Mouse (Mus musculus): Measurements from ENCODE around the gene Tbck. TPM values are rescaled to one million over a fixed set of nuclear protein-coding genes. Genes with fewer than 3 reads are reported as not detected.

Gene Tbck
- polyA plus RNA-seq, 1 experiment, result 8.4 TPM

- Histone ChIP-seq H3K27ac (ENCODE audit: insufficient read depth, low read depth, low read length) (no peak overlapping the region), H3K27me3 (replicated peaks; ENCODE audit: control insufficient read depth, insufficient read depth, low read length) (no peaks in the 10 kb centered on the region), H3K4me1 (ENCODE audit: control insufficient read depth, insufficient read depth, low read length) (peaks cover 2% of the 10 kb centered on the region; the same call in 1 of the 2 replicates), H3K4me3 (ENCODE audit: insufficient read depth, low read depth, low read length) (no peak overlapping the region), H3K36me3 (ENCODE audit: control insufficient read depth, insufficient read depth, low read length) (no peaks in the 10 kb centered on the region)
- TF ChIP-seq POLR2A (IDR thresholded peaks at IDR 0.05; ENCODE audit: low read depth, low read length) (no peak), CTCF (conservative IDR thresholded peaks at IDR 0.05; ENCODE audit: insufficient read depth, insufficient read length, low read depth, low read length) (no peak)
- 67% methylated on average over 9 of the region's 9 CpGs for WGBS
- DNase-seq, result no peak
These were observed 171.7 kb downstream of the Tbck start for GRCm38 (mm10) chr3:132855458-132856212.

- DNase-seq, result peak; percentile 46
- WGBS, result 38% methylated on average over 6 of the region's 6 CpGs
- peaks cover 3% of the 10 kb centered on the region; the same call in 1 of the 2 replicates for H3K4me1 ChIP-seq (ENCODE audit: control insufficient read depth, insufficient read depth, low read length)
- no peaks in the 10 kb centered on the region for H3K36me3 ChIP-seq (ENCODE audit: control insufficient read depth, insufficient read depth, low read length)
- no peaks in the 10 kb centered on the region for H3K27me3 ChIP-seq (replicated peaks; ENCODE audit: control insufficient read depth, insufficient read depth, low read length)
- TF ChIP-seq POLR2A (IDR thresholded peaks at IDR 0.05; ENCODE audit: low read depth, low read length) (no peak), CTCF (conservative IDR thresholded peaks at IDR 0.05; ENCODE audit: insufficient read depth, insufficient read length, low read depth, low read length) (no peak)
- no peak overlapping the region for H3K27ac ChIP-seq (ENCODE audit: insufficient read depth, low read depth, low read length)
- H3K4me3 ChIP-seq (ENCODE audit: insufficient read depth, low read depth, low read length), result no peak overlapping the region
These were observed 172.7 kb downstream of the Tbck start for GRCm38 (mm10) chr3:132856651-132857050.

GRCm38 (mm10) chr3:132858849-132859248 is 174.9 kb downstream of the Tbck start:
- TF ChIP-seq POLR2A (IDR thresholded peaks at IDR 0.05; ENCODE audit: low read depth, low read length) (no peak), CTCF (conservative IDR thresholded peaks at IDR 0.05; ENCODE audit: insufficient read depth, insufficient read length, low read depth, low read length) (no peak)
- no peak for DNase-seq
- Histone ChIP-seq H3K27me3 (replicated peaks; ENCODE audit: control insufficient read depth, insufficient read depth, low read length) (no peaks in the 10 kb centered on the region), H3K4me3 (ENCODE audit: insufficient read depth, low read depth, low read length) (no peak overlapping the region), H3K4me1 (ENCODE audit: control insufficient read depth, insufficient read depth, low read length) (peaks cover 3% of the 10 kb centered on the region; the same call in 1 of the 2 replicates), H3K36me3 (ENCODE audit: control insufficient read depth, insufficient read depth, low read length) (no peaks in the 10 kb centered on the region), H3K27ac (ENCODE audit: insufficient read depth, low read depth, low read length) (no peak overlapping the region)
- WGBS, result 82% methylated on average over 11 of the region's 11 CpGs

GRCm38 (mm10) chr3:132859573-132859972 is 175.6 kb downstream of the Tbck start:
- WGBS, result 84% methylated on average over 7 of the region's 7 CpGs
- no peak for TF ChIP-seq POLR2A (IDR thresholded peaks at IDR 0.05; ENCODE audit: low read depth, low read length)
- no peak for TF ChIP-seq CTCF (conservative IDR thresholded peaks at IDR 0.05; ENCODE audit: insufficient read depth, insufficient read length, low read depth, low read length)
- H3K4me3 ChIP-seq (ENCODE audit: insufficient read depth, low read depth, low read length), result no peak overlapping the region
- H3K27ac ChIP-seq (ENCODE audit: insufficient read depth, low read depth, low read length), result no peak overlapping the region
- no peaks in the 10 kb centered on the region for H3K27me3 ChIP-seq (replicated peaks; ENCODE audit: control insufficient read depth, insufficient read depth, low read length)
- peaks cover 4% of the 10 kb centered on the region; the same call in 1 of the 2 replicates for H3K4me1 ChIP-seq (ENCODE audit: control insufficient read depth, insufficient read depth, low read length)
- no peaks in the 10 kb centered on the region for H3K36me3 ChIP-seq (ENCODE audit: control insufficient read depth, insufficient read depth, low read length)
- no peak for DNase-seq

- TF ChIP-seq CTCF (conservative IDR thresholded peaks at IDR 0.05; ENCODE audit: insufficient read depth, insufficient read length, low read depth, low read length) (no peak), POLR2A (IDR thresholded peaks at IDR 0.05; ENCODE audit: low read depth, low read length) (no peak)
- Histone ChIP-seq H3K27ac (ENCODE audit: insufficient read depth, low read depth, low read length) (no peak overlapping the region), H3K4me1 (ENCODE audit: control insufficient read depth, insufficient read depth, low read length) (peaks cover 12% of the 10 kb centered on the region; the same call in 1 of the 2 replicates), H3K27me3 (replicated peaks; ENCODE audit: control insufficient read depth, insufficient read depth, low read length) (no peaks in the 10 kb centered on the region), H3K36me3 (ENCODE audit: control insufficient read depth, insufficient read depth, low read length) (no peaks in the 10 kb centered on the region), H3K4me3 (ENCODE audit: insufficient read depth, low read depth, low read length) (no peak overlapping the region)
- 57% methylated on average over 8 of the region's 8 CpGs for WGBS
- peak; percentile 81 for DNase-seq
These were observed 176.9 kb downstream of the Tbck start for GRCm38 (mm10) chr3:132860796-132861195.

GRCm38 (mm10) chr3:132863843-132864242 is 179.9 kb downstream of the Tbck start:
- H3K27me3 ChIP-seq (replicated peaks; ENCODE audit: control insufficient read depth, insufficient read depth, low read length), result no peaks in the 10 kb centered on the region
- H3K36me3 ChIP-seq (ENCODE audit: control insufficient read depth, insufficient read depth, low read length), result no peaks in the 10 kb centered on the region
- no peak for DNase-seq
- peaks cover 13% of the 10 kb centered on the region for H3K4me1 ChIP-seq (ENCODE audit: control insufficient read depth, insufficient read depth, low read length)
- TF ChIP-seq POLR2A (IDR thresholded peaks at IDR 0.05; ENCODE audit: low read depth, low read length) (no peak), CTCF (conservative IDR thresholded peaks at IDR 0.05; ENCODE audit: insufficient read depth, insufficient read length, low read depth, low read length) (no peak)
- 69% methylated on average over 13 of the region's 13 CpGs for WGBS
- H3K27ac ChIP-seq (ENCODE audit: insufficient read depth, low read depth, low read length), result no peak overlapping the region
- H3K4me3 ChIP-seq (ENCODE audit: insufficient read depth, low read depth, low read length), result no peak overlapping the region

- Histone ChIP-seq H3K27ac (ENCODE audit: insufficient read depth, low read depth, low read length) (no peak overlapping the region), H3K4me1 (ENCODE audit: control insufficient read depth, insufficient read depth, low read length) (peaks cover 17% of the 10 kb centered on the region), H3K4me3 (ENCODE audit: insufficient read depth, low read depth, low read length) (no peak overlapping the region), H3K27me3 (replicated peaks; ENCODE audit: control insufficient read depth, insufficient read depth, low read length) (no peaks in the 10 kb centered on the region), H3K36me3 (ENCODE audit: control insufficient read depth, insufficient read depth, low read length) (no peaks in the 10 kb centered on the region)
- no peak for TF ChIP-seq CTCF (conservative IDR thresholded peaks at IDR 0.05; ENCODE audit: insufficient read depth, insufficient read length, low read depth, low read length)
- TF ChIP-seq POLR2A (IDR thresholded peaks at IDR 0.05; ENCODE audit: low read depth, low read length), result no peak
- 46% methylated on average over 14 of the region's 14 CpGs for WGBS
- peak; percentile 49 for DNase-seq
These were observed 180.5 kb downstream of the Tbck start for GRCm38 (mm10) chr3:132864329-132864919.

Data from kidney, adult 2 months (tissue).